Mouse (Mus musculus): Measurements from ENCODE around the gene Cyp24a1.

GRCm38 (mm10) chr2:170459183-170459582, 37.8 kb downstream of the Cyp24a1 start:
- no peak for TF ChIP-seq POLR2A (IDR thresholded peaks at IDR 0.05; ENCODE audit: insufficient read length, low read depth)
- TF ChIP-seq TCF12 (IDR thresholded peaks at IDR 0.05; ENCODE audit: insufficient read depth, poor library complexity, severe bottlenecking), result no peak
- TF ChIP-seq USF1 (IDR thresholded peaks at IDR 0.05; ENCODE audit: low read depth), result no peak
- TF ChIP-seq E2F4 (IDR thresholded peaks at IDR 0.05; ENCODE audit: insufficient read depth), result no peak
- TF ChIP-seq MYOG (IDR thresholded peaks at IDR 0.05; ENCODE audit: control insufficient read depth in 1 of 3, insufficient read depth in 1 of 3, insufficient read length in 2 of 3, low read depth in 2 of 3), result no peak
- TF ChIP-seq REST (IDR thresholded peaks at IDR 0.05; ENCODE audit: insufficient read depth, insufficient read length), result no peak

All from myocyte (in vitro differentiated cells).